Mouse (Mus musculus): Measurements from ENCODE around the gene Trim43c.
"Not testable (repeated sequence)": the region's sequence is repeated elsewhere in the genome, so short reads cannot be mapped to it uniquely, and the experiment has no call there.

Gene Trim43c

DNA sequence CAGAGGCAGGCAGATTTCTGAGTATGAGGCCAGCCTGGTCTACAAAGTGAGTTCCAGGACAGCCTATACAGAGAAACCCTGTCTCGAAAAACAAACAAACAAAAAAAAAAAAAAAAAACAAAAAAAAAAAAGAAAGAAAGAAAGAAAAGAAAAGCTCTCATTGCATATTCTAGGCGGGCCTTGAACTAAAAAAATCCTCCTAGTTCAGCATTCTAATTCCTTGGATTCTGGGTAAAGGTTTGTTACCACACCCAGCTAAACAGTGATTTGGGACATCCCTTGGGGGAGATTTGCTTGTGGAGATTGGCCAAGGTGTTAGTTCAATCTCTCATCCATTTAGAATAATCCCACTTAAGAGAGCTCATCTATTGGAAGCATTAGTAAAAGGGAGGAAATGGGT, at the start of gene Trim43c:
Gene Trim43c (plus strand): TSS at position 301 of the 400 bp plus-strand sequence.
- not testable (repeated sequence) for DNase-seq

DNA sequence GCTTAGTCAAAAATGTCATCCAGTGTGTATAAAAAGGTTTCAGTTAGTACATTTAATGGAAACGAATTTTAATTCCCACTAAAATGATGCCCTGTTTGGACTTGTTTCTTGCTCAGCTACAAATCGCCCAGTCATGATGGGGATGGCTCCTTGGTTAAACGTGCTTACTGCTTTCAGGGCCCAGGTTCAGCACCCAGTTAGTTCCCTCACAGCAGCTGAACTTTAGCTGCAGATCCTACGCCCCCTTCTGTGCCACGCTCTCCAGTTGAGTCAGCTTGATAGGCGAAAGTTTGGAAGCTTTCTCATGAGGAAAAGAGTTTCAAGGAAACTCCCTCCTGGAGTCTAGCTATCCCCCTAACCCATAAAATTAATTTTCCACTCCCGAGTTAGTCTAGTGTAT, 14.1 kb downstream of the Trim43c start:
- not testable (repeated sequence) for DNase-seq

DNA sequence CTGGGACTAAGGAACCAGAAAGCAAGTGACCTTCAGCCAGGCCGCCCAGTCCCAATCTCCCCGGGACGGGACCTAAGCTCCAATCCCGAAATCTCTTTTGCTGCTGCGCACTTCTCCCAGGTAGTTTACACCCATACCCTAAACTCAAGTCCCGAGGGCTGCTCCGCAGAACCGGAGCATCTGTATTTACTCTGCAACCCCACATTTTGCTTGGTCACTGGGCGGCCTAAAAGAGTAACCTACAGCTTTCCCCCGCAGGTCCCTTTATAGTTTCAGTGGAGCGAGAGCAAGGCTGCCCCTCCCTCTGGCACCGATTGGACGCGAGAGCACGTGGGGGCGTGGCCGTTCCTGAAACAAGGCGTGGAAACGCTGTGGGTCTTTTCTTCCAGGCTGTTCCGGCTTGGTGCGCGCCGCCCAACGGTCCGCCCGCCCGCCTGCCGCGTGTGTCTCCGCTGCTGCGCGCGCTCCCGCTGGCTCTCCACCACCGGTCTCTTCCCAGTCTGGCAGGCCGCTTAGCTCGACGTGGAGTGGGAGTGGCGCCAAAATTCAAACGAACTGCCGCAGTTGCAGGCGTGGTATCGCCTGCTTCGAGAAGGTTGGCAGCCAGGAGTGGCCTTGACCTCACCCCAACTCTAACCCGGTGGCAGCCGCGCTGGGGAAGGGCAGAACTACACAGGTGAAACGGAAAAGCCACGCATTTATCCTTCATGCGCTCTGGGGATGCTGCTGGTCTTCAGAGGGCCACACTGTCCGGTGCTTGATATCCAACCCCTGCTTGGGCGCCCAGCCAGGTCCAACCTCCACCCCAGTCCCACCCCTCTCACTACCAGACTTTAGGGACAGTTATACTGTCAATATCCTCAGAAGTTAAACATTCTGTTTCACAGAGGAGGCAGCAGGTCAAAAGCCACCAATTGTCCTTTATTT, 19.9 kb downstream of the Trim43c start:
- DNase-seq = peak; percentile 72 to 77

Measured in cerebellum, adult 18-20 months (tissue).